Mouse (Mus musculus): ENCODE measurements around the gene Apoa1. TPM values are rescaled to one million over a fixed set of nuclear protein-coding genes. Genes with fewer than 3 reads are reported as not detected.

Apoa1 gene
- polyA plus RNA-seq, 1 experiment: 2.7 TPM

DNA sequence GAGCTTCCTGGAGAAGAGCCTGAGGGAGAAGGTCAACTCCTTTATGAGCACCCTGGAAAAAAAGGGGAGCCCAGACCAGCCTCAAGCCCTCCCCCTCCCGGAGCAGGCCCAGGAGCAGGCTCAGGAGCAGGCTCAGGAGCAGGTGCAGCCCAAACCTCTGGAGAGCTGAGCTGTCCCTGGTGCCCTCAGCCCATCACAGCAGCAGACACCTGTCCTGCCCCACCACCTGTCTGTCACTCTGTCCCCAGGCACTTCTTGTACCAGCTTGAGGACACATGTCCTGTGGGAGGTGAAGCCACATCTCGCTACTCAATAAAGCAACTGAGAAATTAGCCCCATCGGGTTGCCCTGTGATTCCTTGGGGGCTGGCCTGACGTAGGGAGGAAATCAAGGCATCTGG, 14.7 kb downstream of the Apoa1 start:
- H3K4me1 ChIP-seq (ENCODE audit: control insufficient read depth, insufficient read depth, low read length): no peaks in the 10 kb centered on the region
- no peak for TF ChIP-seq POLR2A (IDR thresholded peaks at IDR 0.05; ENCODE audit: borderline replicate concordance, insufficient read depth, low read length)
- DNase-seq: no peak
- no peak overlapping the region for H3K4me3 ChIP-seq (replicated peaks; ENCODE audit: insufficient read depth, low read depth, low read length)
- no peaks in the 10 kb centered on the region for H3K27me3 ChIP-seq (ENCODE audit: control insufficient read depth, insufficient read depth, low read length)
- 64% methylated on average over 4 of the region's 4 CpGs for WGBS
- H3K27ac ChIP-seq (ENCODE audit: insufficient read depth, low read length): no peak overlapping the region

DNA sequence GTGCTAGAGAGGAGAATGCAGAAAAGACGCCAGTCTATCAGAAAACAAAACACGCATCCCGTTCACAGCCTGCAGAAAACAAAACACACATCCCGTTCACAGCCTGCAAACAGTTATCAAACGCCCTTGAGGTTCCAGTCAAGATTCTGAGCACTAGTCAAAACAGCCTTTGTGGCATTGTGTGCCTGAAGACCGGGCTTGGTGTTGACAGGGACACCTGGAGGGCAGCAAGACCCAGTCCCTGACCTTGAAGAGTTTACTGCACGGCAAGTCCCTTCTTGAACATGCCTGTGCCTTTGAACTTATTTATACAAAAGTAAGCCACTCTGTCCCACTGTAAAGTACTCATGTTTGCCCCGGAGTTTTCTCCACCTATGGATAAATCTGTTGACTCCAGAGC, 15.2 kb downstream of the Apoa1 start:
- no peak for DNase-seq

DNA sequence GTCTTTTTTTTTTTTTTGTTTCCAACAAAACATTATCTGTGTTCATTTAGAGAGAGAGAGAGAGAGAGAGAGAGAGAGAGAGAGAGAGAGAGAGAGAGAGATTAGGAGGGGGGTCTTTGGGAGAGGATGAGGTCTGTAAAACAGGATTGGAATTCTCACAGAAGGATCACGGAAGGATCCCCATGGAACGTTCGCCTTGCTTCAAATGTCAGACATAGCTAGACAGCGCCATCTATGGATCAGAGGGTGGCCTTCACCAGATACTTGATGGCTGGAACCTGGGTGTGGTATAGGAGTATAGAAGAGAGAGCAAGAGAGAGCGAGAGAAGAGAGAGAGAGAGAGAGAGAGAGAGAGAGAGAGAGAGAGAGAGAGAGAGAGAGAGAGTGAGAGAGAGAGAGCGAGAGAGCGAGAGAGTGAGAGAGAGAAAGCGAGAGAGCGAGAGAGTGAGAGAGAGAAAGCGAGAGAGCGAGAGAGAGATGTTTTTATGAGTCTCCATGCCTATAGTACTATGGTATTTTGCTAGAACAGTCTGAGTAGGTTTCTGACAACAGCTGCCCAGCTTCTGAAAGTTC, 18.5 kb downstream of the Apoa1 start:
- peak; percentile 71 for DNase-seq
- WGBS: 25% methylated on average over 11 of the region's 11 CpGs

More for the DNA sequence above, 15.2 kb downstream of the Apoa1 start:
- 64% methylated on average over 8 of the region's 8 CpGs for WGBS
- H3K4me3 ChIP-seq (replicated peaks; ENCODE audit: insufficient read depth, low read depth, low read length): no peak overlapping the region
- H3K4me1 ChIP-seq (ENCODE audit: control insufficient read depth, insufficient read depth, low read length): no peaks in the 10 kb centered on the region
- no peak overlapping the region for H3K27ac ChIP-seq (ENCODE audit: insufficient read depth, low read length)
- TF ChIP-seq CTCF (IDR thresholded peaks at IDR 0.05; ENCODE audit: borderline replicate concordance, insufficient read depth, low read depth, low read length) (no peak), POLR2A (IDR thresholded peaks at IDR 0.05; ENCODE audit: borderline replicate concordance, insufficient read depth, low read length) (no peak)
- H3K27me3 ChIP-seq (ENCODE audit: control insufficient read depth, insufficient read depth, low read length): no peaks in the 10 kb centered on the region

DNA sequence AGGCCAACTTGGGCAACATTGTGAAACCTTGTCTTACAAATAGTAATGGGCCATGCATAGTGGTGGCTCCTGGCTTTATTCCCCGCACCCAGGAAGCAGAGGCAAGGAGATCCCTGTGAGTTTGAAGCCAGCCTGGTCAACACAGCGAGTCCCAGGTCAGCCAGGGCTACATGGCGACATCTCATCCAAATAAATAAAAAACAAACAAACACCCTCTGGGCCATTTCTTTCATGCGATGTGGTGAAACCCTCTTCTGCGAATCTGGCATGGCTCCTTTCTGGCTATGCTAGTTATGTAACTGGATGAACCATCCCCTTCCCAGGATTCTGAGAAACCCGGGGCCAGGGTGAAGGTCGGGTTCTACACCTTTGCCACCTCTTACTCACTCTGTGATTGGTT, 27.8 kb downstream of the Apoa1 start:
- Histone ChIP-seq H3K27me3 (ENCODE audit: control insufficient read depth, insufficient read depth, low read length) (no peaks in the 10 kb centered on the region), H3K4me1 (ENCODE audit: control insufficient read depth, insufficient read depth, low read length) (no peaks in the 10 kb centered on the region), H3K27ac (ENCODE audit: insufficient read depth, low read length) (no peak overlapping the region), H3K4me3 (replicated peaks; ENCODE audit: insufficient read depth, low read depth, low read length) (no peak overlapping the region)
- TF ChIP-seq CTCF (IDR thresholded peaks at IDR 0.05; ENCODE audit: borderline replicate concordance, insufficient read depth, low read depth, low read length) (no peak), POLR2A (IDR thresholded peaks at IDR 0.05; ENCODE audit: borderline replicate concordance, insufficient read depth, low read length) (no peak)
- no peak for DNase-seq
- WGBS: 91% methylated on average over 7 of the region's 7 CpGs

More for the DNA sequence above, 18.5 kb downstream of the Apoa1 start:
- Histone ChIP-seq H3K27me3 (ENCODE audit: control insufficient read depth, insufficient read depth, low read length) (no peaks in the 10 kb centered on the region), H3K27ac (ENCODE audit: insufficient read depth, low read length) (no peak overlapping the region), H3K4me1 (ENCODE audit: control insufficient read depth, insufficient read depth, low read length) (no peaks in the 10 kb centered on the region), H3K4me3 (replicated peaks; ENCODE audit: insufficient read depth, low read depth, low read length) (no peak overlapping the region)
- TF ChIP-seq POLR2A (IDR thresholded peaks at IDR 0.05; ENCODE audit: borderline replicate concordance, insufficient read depth, low read length): no peak
- TF ChIP-seq CTCF (IDR thresholded peaks at IDR 0.05; ENCODE audit: borderline replicate concordance, insufficient read depth, low read depth, low read length): peak; percentile 93

DNA sequence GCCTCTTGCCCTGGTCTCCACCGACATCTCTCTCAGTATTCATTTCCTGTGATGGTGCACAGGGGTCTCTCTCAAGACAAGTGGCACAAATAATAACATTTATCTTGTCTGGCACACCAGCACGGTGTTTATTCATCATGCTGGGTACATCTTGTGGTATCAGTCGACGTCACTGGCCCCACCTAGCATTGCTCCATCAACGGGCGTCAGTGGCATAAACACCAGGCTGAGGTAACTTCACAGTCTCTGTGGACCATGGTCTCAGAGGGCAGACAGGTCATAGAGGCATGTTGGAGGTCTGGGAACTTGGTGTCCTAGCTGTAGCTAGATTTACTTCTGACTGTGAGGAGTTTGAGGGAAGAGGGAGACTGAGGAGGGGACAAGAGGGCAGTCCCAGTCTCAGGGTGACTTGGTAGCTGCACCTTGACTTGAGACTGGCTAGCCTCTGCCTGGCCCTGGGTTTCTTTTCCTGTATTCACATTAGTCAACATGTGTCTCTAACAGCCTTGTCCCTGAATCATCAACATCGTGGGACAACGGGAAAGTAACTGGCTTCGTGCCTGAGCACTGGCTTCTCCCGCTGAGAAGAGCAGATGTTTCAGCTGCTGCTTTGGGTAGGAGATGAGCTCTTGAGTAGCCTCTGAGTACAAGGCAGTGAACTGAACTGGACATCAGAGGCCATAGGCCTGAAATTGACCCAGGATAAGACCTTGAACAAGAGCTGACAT, 28.4 kb downstream of the Apoa1 start:
- DNase-seq: no peak
- WGBS: 62% methylated on average over 10 of the region's 10 CpGs
- H3K27ac ChIP-seq (ENCODE audit: insufficient read depth, low read length): no peak overlapping the region
- no peaks in the 10 kb centered on the region for H3K27me3 ChIP-seq (ENCODE audit: control insufficient read depth, insufficient read depth, low read length)
- no peaks in the 10 kb centered on the region for H3K4me1 ChIP-seq (ENCODE audit: control insufficient read depth, insufficient read depth, low read length)
- TF ChIP-seq POLR2A (IDR thresholded peaks at IDR 0.05; ENCODE audit: borderline replicate concordance, insufficient read depth, low read length) (no peak), CTCF (IDR thresholded peaks at IDR 0.05; ENCODE audit: borderline replicate concordance, insufficient read depth, low read depth, low read length) (no peak)
- no peak overlapping the region for H3K4me3 ChIP-seq (replicated peaks; ENCODE audit: insufficient read depth, low read depth, low read length)

DNA sequence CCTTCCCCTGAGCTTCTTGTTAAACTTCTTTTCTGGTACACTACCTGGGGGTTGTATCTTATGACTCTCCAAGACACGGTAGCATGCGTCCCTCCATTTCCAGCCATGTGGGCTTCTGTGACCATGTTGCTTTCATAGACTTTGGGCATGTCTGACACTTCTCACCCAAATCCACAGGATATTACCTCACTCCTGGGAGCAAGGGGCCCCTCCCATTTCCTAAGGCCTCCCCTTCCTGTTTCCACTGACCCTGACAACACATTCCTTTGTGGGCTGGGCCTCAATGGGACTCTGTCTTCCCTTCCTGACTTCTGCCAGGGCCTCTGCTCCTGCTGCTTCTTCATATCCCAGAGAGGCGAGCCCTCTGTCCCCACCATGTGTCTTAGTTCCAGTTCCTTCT, 29.2 kb downstream of the Apoa1 start:
- Histone ChIP-seq H3K27me3 (ENCODE audit: control insufficient read depth, insufficient read depth, low read length) (no peaks in the 10 kb centered on the region), H3K27ac (ENCODE audit: insufficient read depth, low read length) (no peak overlapping the region), H3K4me1 (ENCODE audit: control insufficient read depth, insufficient read depth, low read length) (no peaks in the 10 kb centered on the region), H3K4me3 (replicated peaks; ENCODE audit: insufficient read depth, low read depth, low read length) (no peak overlapping the region)
- TF ChIP-seq POLR2A (IDR thresholded peaks at IDR 0.05; ENCODE audit: borderline replicate concordance, insufficient read depth, low read length) (no peak), CTCF (IDR thresholded peaks at IDR 0.05; ENCODE audit: borderline replicate concordance, insufficient read depth, low read depth, low read length) (no peak)
- 90% methylated on average over 3 of the region's 3 CpGs for WGBS
- DNase-seq: no peak

DNA sequence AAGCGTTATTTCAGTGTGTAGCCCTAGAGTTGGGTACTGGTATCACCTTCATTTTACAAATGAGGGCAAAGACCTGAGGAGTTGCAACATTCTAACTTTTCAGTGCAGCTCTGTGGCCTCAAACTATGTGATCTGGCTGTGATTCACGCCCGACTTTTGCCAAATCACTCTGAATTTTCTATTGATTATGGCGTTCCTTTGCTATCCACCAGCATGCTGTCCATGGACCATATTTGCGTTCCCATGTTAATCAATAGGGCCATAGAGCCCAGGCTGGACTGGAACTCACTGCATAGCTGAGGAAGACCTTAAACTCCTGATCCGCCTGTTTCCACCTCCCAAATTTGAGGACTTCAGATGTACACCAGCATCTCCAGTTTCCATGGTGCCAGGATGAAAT, 30.7 kb downstream of the Apoa1 start:
- no peak for DNase-seq
- Histone ChIP-seq H3K4me3 (replicated peaks; ENCODE audit: insufficient read depth, low read depth, low read length) (no peak overlapping the region), H3K4me1 (ENCODE audit: control insufficient read depth, insufficient read depth, low read length) (no peaks in the 10 kb centered on the region), H3K27ac (ENCODE audit: insufficient read depth, low read length) (no peak overlapping the region), H3K27me3 (ENCODE audit: control insufficient read depth, insufficient read depth, low read length) (no peaks in the 10 kb centered on the region)
- TF ChIP-seq CTCF (IDR thresholded peaks at IDR 0.05; ENCODE audit: borderline replicate concordance, insufficient read depth, low read depth, low read length) (no peak), POLR2A (IDR thresholded peaks at IDR 0.05; ENCODE audit: borderline replicate concordance, insufficient read depth, low read length) (no peak)
- WGBS: 92% methylated on average over 6 of the region's 6 CpGs

DNA sequence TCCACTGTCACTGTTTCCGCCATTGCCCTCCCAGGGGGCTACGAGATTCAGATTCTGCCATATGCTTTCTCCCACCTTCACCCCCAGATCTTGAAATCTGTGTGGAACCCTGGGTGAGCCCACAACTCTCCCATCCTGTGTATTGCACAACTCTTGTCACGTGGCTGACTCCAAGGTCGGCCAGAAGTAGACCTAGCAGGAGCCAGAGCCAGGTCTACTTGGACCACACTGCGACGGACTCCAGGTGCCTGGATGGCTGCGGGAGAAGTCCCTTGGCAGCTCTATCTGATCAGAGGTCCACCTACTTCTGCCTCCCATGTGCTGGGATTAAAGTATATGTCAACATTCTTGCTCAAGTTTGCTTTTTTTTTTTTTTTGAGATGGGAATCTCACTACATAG, 32.8 kb downstream of the Apoa1 start:
- Histone ChIP-seq H3K4me1 (ENCODE audit: control insufficient read depth, insufficient read depth, low read length) (no peaks in the 10 kb centered on the region), H3K27ac (ENCODE audit: insufficient read depth, low read length) (no peak overlapping the region), H3K4me3 (replicated peaks; ENCODE audit: insufficient read depth, low read depth, low read length) (no peak overlapping the region), H3K27me3 (ENCODE audit: control insufficient read depth, insufficient read depth, low read length) (no peaks in the 10 kb centered on the region; the same call in 1 of the 2 replicates)
- no peak for TF ChIP-seq POLR2A (IDR thresholded peaks at IDR 0.05; ENCODE audit: borderline replicate concordance, insufficient read depth, low read length)
- WGBS: 45% methylated on average over 7 of the region's 7 CpGs
- DNase-seq: no peak

Data from cerebellum, adult 2 months (tissue).